Mouse (Mus musculus): Measurements from ENCODE around the gene Zfp827.
A peak's percentile ranks its signal among the peaks of the same experiment; 100 is the strongest.

Gene Zfp827

DNA sequence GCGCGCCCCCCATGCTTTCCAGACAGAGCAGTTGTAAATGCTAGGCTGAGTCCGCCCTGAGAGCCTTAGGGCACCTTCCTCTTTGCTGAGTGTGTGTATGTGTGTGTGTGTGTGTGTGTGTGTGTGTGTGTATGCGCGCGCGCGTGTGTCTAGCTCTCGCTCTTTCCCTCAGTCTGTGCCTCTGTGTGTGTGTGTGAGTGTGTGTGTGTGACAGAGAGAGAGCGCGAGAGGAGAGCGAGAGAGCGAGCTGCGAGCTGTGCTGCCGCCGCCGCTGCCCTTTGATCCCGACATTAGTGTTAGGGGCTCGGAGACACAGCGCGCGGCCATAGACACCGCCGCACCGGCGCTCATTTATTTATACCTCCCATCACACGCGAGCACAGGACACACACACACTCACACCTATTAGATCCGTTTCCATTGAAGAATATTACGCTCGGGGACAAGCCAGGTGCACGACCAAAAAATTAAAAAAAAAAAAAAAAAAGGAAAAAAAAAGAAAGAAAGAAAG is at the start of gene Zfp827:
Gene Zfp827 (plus strand): TSS at position 461 of the 511 bp plus-strand sequence.
- DNase-seq, result peak; percentile 82 to 87

DNA sequence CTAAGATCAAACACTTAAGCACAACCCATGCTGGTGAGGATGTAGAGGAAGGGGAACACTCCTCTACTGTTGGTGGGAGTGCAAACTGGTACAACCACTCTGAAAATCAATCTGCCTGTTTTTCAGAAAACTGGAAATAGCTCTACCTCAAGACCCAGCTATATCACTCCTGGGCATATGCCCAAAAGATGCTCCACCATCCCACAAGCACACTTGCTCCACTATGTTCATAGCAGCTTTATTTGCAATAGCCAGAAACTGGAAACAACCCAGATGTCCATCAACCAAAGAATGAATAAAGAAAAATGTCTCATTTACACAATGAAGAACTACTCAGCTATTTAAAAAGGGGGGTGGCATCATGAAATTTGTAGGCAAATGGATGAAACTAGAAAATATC is 23.9 kb upstream of the Zfp827 start:
- no peak for DNase-seq

DNA sequence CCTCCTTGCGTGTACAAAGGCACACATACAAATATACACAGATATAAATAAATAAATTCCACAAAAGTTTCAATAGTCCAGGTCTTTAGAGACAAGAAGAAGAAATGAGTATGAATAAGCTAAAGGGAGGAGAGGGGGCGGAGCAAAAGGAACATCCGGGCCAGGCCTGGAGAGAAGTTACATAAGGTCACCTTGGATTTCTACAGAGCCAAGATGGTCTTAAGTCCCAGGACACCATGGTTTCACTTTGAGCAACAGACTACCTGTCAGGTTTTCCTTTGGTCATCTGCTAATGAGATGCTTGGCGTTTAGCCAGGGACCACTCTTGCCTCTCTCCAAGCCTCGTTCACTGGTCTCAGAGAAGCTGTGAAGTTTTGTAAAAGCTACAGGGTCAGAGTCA is 13.2 kb upstream of the Zfp827 start:
- DNase-seq, result no peak

DNA sequence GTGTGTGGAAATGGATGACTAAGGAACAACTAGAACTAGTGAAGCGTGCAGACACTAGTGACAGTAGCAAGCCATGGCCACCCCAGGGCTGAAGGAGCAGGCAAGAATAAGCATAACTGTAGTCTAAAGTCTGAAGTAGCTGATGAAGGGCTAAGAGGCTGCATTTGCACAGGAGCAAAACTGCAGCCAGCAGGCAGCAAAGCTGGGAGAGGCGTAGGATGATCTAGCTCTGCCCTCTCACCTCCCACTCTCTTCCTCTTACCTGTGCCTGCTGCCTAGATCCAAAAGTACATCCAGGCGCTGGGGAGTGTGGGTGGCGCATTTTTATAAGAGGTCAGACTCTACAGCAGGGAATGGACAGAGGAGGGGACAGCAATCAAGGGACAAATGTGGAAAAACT is 12.2 kb upstream of the Zfp827 start:
- no peak for DNase-seq

DNA sequence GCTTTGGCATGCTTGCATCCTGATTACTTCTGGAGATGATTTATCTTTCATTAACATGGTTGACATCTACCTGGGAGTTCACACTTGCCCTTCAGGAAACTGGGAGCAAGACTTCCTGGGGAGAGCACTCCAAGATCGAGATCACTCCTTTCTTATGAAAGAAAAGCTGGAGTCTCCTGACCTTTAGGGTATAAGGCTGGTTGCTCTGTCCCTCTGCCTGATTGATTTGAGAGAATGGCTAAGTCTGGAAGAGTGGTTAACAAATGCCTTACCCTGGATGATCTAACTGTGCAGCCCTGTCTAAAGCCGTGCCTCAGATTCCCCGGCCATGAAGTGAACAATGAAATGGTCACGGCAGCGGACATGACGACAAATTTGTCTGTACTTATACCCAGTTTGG is 11.7 kb upstream of the Zfp827 start:
- DNase-seq, result no peak

DNA sequence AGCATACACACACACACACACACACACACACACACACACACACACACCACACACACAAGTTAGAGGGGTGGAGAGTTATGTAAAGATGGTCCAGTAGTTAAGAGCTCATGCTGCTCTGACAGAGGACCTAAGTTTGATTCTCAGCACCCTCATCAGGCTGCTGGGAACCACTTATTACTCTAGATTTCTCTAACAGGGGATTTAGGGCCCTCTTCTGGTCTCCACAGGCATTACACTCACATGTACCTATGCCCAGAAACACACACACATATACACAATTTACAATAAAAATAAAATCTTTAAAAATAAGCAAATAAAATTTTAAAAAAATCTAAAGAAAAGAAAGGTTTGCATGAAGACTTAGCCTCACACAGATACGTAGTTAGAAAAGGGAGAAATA is 4.3 kb upstream of the Zfp827 start:
- no peak for DNase-seq

DNA sequence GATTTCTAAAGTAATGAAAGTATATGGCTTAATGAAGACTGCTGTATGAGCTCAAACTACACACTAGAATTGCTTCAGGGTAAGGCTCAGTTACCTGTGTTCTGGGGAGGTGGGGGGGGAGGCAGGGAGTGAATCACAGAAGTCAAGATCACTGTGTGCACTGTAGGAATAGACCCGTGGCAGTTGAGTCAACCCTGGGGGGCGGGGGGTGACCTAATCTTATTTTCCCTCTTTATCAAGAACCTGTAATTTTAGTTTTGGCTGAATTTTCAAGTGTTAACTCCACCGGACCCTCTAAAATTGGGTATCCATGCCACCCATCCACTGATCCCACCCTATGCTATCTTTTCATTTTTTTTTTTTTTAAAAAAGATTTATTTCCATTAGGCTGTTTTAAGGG is 918 bp upstream of the Zfp827 start:
- no peak for DNase-seq

DNA sequence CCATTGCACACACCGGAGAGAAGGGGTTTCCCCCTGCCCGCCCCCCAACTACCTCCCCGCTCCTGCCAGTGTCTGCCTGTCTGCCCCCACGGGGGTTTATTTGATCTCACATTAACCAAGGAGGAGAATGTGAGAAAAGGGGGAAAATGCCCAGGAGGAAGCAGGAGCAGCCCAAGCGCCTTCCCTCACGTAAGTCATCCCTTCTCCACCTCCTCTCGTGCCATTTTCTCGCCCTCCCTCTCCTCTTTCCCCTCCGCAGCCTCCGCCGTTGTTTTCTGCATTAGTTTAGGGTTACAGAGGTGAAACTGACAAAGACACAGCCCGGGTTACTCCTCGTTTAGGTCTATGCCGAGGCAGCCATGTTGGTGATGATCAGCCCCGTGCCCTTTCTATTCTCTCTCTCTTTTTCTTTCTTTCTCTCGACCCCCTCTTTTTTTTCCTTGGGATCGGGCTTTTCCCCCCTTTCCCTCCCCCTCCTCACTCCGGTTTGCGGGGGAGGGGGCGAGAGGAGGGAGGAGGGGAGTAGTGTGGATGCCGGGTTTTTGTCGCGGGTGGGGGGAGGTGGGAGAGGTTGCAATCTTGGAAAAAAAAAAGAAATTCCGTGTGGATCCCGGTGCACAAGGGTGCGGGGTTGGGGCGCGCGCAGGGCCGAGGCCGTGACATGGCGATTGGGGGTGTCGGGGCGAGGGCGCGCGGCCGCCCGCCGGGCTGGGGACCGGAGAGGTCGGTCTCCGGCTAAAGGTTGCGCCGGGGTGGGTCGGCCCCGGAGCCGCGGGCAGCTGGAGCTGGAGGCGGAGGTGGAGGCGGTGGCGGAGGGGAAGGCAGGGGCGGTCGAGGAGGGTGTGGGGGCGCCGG is 531 bp downstream of the Zfp827 start:
- peak; percentile 41 to 53 for DNase-seq

DNA sequence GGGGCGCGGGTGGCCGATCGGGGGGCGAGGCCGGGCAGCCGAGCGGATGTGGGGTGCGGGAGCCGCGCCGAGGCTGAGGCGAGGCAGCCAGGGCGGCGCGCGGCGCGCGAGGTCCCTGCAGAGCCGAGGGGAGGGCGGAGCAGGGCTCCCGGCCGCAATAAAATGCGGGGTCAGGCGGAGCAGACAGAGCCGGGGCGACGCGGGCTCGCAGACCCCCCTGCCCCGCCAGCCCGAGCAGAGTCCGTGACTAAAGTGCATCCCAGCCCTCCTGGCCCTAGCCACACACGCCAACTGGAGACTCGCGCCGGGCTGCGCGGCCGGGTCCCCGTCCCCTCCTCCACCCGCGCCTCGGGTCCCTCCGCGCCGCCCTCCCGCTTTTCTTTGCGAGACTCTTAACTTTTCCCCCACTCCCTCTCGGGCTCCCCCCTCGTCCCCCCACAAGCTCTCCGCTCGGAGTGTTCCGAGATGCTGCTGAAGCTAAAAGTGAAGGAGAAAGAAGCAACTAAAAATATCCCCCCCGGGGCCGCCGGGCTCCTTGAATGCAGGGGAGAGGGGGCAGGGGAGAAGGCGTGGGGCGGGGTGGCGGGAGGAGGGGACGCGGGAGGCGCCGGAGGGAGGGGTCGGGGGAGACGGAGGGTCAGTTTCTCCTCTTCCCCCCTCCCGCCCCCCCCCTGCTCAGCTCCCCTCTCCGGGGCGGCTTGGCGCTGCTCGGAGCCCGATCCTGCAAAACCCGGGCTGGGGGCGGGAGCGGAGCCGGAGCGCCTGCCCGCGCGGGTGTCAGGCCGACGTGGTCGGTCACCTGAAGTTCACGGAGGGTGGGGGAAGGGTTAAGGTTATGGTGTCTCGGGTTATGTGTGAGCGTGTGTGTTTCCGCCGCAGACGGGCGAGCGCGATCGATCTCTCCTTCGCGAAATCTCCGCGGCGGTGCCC is 1.4 kb downstream of the Zfp827 start:
- DNase-seq, result peak; percentile 69 to 82

DNA sequence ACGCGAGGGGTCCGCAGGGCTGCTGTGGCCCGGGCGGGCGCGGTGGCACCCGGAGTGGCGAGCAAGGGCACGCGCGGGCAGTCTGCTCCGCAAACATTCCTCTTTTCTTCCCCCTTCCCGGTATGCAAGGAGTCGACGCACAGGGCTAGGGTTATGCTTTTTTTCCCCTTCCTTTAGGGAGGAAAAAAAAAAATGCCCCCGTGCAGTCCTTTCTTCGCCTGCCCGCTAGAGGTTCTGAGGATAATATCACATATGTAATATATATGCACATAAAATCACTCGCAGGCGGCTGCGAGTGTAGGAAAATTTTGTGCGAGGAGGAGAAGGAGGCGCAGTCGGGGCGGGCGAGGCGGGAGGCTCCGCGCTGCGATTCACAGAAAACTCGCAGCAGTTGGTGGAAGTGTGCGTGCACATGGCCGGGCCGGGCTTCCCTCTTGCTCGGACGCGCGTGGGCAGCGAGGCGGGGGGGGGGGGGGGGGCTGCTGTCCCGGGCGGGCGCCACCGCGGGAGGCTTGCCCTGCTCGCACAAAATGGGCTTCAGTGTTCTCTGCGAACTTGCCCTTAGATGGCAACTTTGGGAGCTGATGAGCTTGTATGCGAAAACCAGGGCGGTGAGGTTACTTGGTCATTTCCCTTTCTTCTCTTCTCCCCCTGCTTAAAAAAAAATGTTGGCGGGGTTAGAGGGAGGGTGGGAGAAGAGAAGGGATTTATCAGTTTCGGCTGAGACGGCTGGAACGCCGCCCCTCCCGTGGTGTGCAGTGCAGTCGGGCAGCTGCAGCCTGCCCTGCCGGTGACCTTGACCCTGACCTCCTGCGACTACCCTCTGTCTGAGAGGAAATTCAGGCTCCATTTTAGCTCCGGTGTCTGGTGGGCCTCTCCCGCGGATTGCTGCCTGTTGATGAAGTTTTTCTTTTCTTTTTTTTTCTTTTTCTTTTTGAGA is 2.4 kb downstream of the Zfp827 start:
- DNase-seq, result peak; percentile 70 to 83

DNA sequence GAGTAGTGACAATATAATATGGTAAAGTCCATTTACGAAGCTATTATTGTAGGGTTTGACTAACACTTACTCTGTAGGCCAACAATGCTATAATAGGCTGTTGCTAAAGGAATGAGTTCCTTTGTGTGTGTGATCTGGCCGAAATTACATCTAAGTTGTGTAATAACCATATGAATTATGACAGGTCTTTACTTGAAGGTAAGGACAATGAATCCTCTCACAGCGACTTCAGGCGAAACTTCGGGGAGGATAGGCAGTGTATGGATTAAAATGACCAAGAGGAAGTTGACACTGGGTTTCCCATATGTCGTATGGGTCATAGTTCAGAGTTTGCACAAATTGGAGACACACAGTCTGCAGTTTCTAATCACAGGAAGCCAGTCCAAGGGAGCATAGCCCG is 9.3 kb downstream of the Zfp827 start:
- DNase-seq, result no peak

DNA sequence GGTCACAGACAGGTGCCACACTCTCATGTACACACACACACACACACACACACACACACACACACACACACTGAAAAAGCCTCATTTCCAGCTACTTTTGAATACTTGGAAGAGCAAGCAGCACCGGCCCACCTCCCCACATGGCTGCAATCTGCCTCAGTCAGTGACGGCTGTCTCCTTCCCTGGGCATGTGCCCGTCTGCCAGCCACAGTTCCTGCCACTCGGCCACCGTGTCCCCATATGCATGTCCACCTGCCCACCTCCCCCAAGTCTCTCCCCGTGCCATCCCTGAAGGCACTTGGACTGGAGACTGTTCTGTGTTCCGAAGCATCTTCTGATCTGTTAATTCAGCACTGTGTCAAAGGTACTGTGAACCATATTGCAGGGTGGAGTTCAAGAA is 9.8 kb downstream of the Zfp827 start:
- DNase-seq, result no peak

DNA sequence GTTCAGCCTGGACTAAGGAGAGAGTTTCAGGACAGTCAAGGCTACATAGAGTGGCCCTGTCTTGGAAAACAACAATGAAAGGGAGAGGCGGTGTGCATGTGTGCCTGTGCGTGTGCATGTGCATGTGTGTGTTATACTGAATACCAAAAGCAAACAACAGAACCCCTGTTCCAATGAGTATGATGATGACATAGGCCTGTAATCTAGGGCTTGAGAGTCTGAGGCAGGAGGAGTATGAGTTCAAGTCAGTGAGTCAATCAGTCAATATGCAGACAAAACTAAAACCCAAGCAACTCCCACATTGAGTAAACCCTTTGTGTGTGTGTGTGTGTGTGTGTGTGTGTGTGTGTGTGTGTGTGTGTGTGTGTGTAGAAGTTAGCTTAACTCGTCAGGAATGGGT is 13.2 kb downstream of the Zfp827 start:
- no peak for DNase-seq

DNA sequence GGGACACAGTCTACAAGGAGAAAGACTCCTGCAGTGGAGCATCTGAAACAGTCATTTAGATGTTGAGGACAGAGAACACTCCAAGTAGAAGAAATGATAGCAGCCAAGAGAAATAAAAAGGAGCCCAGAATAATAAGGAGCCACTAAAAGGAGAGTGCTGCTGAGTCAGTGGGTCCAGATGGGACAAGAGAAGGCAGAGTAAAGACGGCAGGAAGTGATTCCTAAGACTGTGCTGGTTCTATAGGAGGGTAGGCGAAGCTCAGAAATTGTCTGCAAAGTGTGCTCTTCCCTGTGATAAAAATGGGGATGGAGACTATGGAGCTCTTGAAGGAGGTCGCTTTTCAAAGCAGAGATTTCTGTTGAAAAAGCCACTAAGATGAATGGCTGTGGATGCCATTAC is 14.0 kb downstream of the Zfp827 start:
- DNase-seq, result no peak

DNA sequence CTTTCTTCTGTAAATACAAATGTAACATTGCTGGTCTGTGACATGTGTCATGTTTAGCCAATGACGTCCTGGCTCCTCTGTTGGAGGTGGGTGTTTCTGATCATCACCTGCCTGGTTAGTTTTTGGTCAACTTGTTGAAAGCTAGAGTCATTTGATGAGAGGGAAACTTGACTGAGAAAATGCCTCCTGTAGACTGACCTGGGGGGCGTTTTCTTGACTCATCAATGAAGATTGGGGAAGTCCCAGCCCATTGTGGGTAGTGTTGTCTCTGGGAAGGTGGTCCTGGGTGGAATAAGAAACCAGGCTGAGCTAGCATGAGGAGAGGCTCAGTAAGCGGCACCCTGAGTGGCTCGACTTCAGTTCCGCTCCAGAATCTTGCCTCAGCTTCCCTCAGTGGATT is 16.4 kb downstream of the Zfp827 start:
- DNase-seq, result no peak

DNA sequence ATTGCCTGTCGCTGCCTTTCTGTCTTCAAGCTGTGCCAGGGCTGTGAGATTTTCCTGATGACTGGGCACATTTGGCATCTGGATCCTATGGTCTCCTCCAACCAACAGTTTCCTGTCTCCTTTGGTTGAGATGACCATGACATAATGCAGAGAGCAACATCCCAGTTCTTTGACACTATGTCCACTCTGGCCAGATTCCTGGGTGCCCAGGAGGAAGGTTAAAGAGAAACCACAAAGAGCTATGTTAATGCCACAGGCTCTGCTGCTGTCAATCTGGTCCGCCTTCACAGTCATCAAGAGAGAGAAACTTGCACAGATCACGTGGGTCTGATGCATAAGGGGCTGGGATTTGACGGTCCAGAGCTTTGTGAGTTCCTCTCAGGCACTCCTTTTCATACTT is 18.4 kb downstream of the Zfp827 start:
- no peak for DNase-seq

DNA sequence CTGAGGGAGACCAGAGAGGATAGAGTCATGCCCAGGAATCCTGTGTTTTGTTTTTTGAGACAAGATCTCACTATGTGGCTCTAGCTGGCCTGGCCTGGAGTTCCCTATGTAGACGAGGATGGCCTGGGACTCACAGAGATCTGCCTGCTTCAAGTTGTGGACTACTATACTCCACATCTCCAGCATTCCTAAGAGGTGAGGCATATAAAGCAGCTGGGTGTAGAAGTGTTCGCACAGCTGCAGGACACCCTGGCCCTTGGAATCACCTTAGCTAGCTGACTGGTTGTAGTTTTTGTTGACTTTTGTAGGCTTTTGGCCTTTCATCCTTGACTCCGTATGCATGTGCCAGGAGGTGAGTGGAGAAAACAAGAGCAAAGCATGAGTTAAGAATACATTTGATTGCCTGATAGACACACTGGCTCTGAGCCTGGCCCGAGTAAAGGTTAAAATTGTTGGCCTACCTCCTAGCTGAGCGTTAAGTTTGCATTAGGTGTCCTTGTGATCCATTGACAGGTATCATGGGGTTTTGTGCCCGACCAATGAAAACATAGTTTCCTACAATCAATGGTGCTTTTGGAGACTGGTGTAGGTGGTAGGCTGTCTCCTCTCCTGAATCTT is 20.3 kb downstream of the Zfp827 start:
- peak; percentile 23 to 24 for DNase-seq

DNA sequence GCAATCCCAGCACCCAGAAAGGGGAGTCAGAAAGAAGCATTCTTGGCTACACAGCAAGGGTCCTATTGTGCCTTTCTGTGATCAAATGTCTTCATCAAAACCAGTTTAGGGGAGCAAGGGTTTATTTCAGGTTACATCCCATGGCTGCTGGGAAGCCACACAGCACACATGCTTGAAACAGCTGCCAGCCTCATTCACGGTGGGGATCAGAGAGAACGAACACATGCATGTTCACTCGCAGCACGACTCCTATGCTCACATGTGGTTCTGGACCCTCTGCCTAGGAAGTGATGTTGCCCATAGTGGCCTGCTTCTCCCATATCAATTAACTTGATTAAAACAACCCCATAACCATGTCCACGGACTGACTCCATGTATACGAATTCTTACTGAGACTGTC is 26.0 kb downstream of the Zfp827 start:
- DNase-seq, result no peak

DNA sequence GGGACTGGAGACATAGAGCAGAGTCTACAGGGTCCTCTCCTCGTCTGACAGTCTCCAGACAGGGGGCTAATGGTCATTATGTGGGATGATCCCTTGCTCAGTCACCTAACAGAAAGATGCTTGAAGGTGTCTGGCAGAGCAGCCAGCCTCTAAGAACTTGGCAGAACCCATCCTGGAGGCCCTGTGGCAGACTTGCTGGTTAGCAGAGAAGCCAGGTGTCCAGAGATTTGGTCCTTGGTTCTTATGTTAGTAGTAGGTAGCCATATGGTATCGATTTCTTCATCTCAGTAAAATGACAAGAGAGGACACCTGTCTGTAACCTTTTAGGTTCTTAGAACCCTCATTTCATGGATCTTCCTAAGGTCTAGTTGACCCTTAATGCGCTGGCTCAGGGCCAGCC is 28.9 kb downstream of the Zfp827 start:
- DNase-seq, result no peak

DNA sequence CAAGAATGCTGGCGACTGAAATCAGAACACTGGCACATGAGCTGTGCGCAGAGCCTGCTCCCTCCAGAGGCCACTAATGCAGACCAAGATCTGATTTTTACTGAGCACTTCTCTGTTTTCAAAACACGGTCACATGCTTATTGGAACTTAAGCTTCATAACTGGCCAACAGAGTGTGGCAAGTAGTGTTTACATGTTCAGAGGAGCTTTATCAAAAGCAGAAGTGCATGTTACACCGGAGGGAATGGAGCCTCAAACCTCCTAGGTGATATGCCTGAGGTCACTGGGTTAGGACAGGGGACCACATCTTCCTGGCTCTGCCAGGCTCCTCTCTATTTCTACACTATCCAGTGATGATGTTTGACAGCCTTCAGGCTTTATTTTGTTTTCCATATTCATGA is 31.1 kb downstream of the Zfp827 start:
- DNase-seq, result no peak

DNA sequence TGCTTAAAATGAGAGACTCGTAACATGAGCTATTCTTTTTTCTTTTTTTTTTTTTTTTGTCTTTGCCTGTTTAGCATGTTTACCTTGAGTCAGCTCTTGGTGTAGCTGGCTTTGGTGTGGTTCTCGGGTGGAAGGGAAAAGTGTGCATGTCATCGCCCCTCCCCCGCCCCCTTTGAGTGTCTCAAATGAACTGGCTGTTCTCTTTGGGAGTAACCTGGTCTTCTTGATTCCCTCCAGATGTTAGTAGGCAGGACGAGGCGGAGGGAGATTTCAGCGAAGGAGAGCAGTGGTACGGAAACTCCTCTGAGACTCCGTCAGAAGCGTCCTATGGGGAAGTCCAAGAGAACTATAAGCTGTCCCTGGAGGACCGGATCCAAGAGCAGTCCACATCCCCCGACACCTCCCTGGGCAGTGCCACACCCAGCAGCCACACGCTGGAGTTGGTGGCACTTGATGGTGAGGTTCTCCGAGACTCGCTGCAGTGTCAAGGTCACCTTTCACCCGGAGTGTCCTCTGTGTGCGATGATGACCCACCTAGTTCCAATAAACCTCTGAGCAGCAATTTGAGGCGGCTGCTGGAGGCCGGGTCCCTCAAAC is 31.9 kb downstream of the Zfp827 start:
- no peak for DNase-seq

DNA sequence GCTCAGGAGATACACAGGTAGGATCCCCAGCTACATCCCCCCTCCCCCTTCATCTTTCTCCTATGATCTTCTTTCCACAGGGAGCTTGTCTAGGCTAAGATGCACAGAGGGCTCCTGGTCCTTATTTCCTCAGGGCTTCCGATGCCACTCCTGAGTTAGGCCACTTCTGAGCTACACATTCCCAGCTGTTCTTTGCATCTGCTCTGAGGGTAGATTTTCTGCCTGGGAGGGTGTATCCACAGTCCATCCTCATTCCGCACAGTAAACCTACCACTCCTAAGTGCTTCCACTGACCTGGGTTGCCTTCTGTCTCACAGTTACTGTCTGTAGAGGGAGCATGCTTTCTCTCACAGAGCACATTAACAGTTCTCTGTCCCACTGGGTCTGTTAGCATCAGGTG is 37.7 kb downstream of the Zfp827 start:
- DNase-seq, result no peak

All from kidney, postnatal 36 days (tissue).